Comparison of ENCODE assay signal across 8 mouse cellular contexts in genomic region chr5:104046256-104047199, GRCm38 (mm10). TPM values are rescaled to one million over a fixed set of nuclear protein-coding genes. Genes with fewer than 3 reads are reported as not detected.
DNase-seq lines count a peak whose midpoint lies in the region; ATAC-seq and TF ChIP-seq lines count a peak whose summit lies in the region.

Gene Nudt9, plus strand, starts transcription at chr5:104046306.

- peak within 1 kb of the TSS; percentile 65 for H3K27ac ChIP-seq in ES-Bruce4 (ENCODE audit: insufficient read depth, low read length)
- peak within 1 kb of the TSS; percentile 48 for H3K27ac ChIP-seq in forebrain, embryonic 13.5 days
- peak within 1 kb of the TSS; percentile 92 for H3K27ac ChIP-seq in liver, postnatal 0 days (ENCODE audit: low read depth)
- H3K27ac ChIP-seq in neural tube, embryonic 14.5 days (ENCODE audit: low read depth, low read length): peak within 1 kb of the TSS; percentile 74

- peak within 1 kb of the TSS; percentile 93 for H3K4me3 ChIP-seq in ES-Bruce4 (ENCODE audit: low read depth, low read length)
- peak within 1 kb of the TSS; percentile 70 for H3K4me3 ChIP-seq in forebrain, embryonic 13.5 days
- H3K4me3 ChIP-seq in liver, postnatal 0 days (ENCODE audit: low read depth, low read length): peak within 1 kb of the TSS; percentile 81
- peak within 1 kb of the TSS; percentile 58 for H3K4me3 ChIP-seq in neural tube, embryonic 14.5 days (ENCODE audit: low read depth, low read length)

- no peaks in the 10 kb centered on the region for H3K4me1 ChIP-seq in ES-Bruce4 (ENCODE audit: control insufficient read depth, insufficient read depth, low read length)
- peaks cover 17% of the 10 kb centered on the region for H3K4me1 ChIP-seq in forebrain, embryonic 13.5 days
- H3K4me1 ChIP-seq in liver, postnatal 0 days (ENCODE audit: insufficient read depth): peaks cover 15% of the 10 kb centered on the region
- 0 out of 2 replicates have a peak, but pooled peaks cover 8% of the 10 kb centered on the region for H3K4me1 ChIP-seq in neural tube, embryonic 14.5 days (ENCODE audit: control insufficient read depth, insufficient read depth, low read length)

- no peak for TF ChIP-seq POLR2A in ES-Bruce4 (IDR thresholded peaks at IDR 0.05; ENCODE audit: insufficient read depth, low read length)

- no peaks in the 10 kb centered on the region for H3K9me3 ChIP-seq in ES-Bruce4 (replicated peaks; ENCODE audit: control insufficient read depth, insufficient read depth, low read length, poor library complexity, severe bottlenecking)
- H3K9me3 ChIP-seq in forebrain, embryonic 13.5 days (replicated peaks): no peaks in the 10 kb centered on the region
- no peaks in the 10 kb centered on the region for H3K9me3 ChIP-seq in liver, postnatal 0 days (ENCODE audit: low read length)
- H3K9me3 ChIP-seq in neural tube, embryonic 14.5 days (ENCODE audit: control insufficient read depth, low read length): no peaks in the 10 kb centered on the region

- H3K36me3 ChIP-seq in ES-Bruce4 (ENCODE audit: control insufficient read depth, insufficient read depth, low read length, poor library complexity, severe bottlenecking): no peaks in the 10 kb centered on the region
- H3K36me3 ChIP-seq in forebrain, embryonic 13.5 days (ENCODE audit: poor library complexity, severe bottlenecking): peaks cover 11% of the 10 kb centered on the region
- H3K36me3 ChIP-seq in liver, postnatal 0 days (replicated peaks; ENCODE audit: insufficient read depth, low read length): peaks cover 10% of the 10 kb centered on the region
- H3K36me3 ChIP-seq in neural tube, embryonic 14.5 days (ENCODE audit: control insufficient read depth, insufficient read depth, low read length): 0 out of 2 replicates have a peak, but pooled peaks cover 5% of the 10 kb centered on the region

- peak; percentile 95 for ATAC-seq in cerebellum, adult (ENCODE audit: insufficient number of reproducible peaks, low FRiP score, low TSS enrichment)
- ATAC-seq in forebrain, embryonic 13.5 days: peak; percentile 99
- peak; percentile 96 for ATAC-seq in liver, postnatal 0 days
- ATAC-seq in neural tube, embryonic 14.5 days (ENCODE audit: low read depth): peak; percentile 99

- intact Hi-C loops in heart, postnatal 10 days (cut with DNase I): loop anchor here (2.0 kb wide), 1 partner anchor 26 kb away; the partner anchor contains the start of gene Hsd17b11

- TF ChIP-seq EP300 in ES-Bruce4 (IDR thresholded peaks at IDR 0.05; ENCODE audit: insufficient read depth, low read depth, low read length): peak; percentile 7; the same call in 1 of the 2 replicates
- peak; percentile 45; the same call in 1 of the 2 replicates for TF ChIP-seq EP300 in liver, postnatal 0 days (IDR thresholded peaks at IDR 0.05; ENCODE audit: low read depth)

- WGBS in forebrain, embryonic 13.5 days: 6% methylated on average over 82 of the region's 90 CpGs
- 4% methylated on average over 90 of the region's 90 CpGs for WGBS in large intestine, adult 2 months
- 5% methylated on average over 77 of the region's 90 CpGs for WGBS in liver, postnatal 0 days (ENCODE audit: insufficient replicate concordance)
- WGBS in neural tube, embryonic 14.5 days: 5% methylated on average over 80 of the region's 90 CpGs

- H3K9ac ChIP-seq in ES-Bruce4 (ENCODE audit: low read depth, poor library complexity, severe bottlenecking): peak within 1 kb of the TSS; percentile 63
- H3K9ac ChIP-seq in forebrain, embryonic 13.5 days: peak within 1 kb of the TSS; percentile 81
- peak within 1 kb of the TSS; percentile 93 for H3K9ac ChIP-seq in liver, postnatal 0 days (replicated peaks)
- H3K9ac ChIP-seq in neural tube, embryonic 14.5 days (replicated peaks; ENCODE audit: low read depth, low read length): peak within 1 kb of the TSS; percentile 68

- peak; percentile 99 for DNase-seq in heart, postnatal 10 days
- peak; percentile 92 for DNase-seq in large intestine, adult 2 months (ENCODE audit: low read depth, low spot score)
- peak; percentile 97 for DNase-seq in liver, postnatal 0 days
- DNase-seq in testis, postnatal 10 days (ENCODE audit: low spot score): peak; percentile 99

- no peak for TF ChIP-seq CTCF in ES-Bruce4 (IDR thresholded peaks at IDR 0.05; ENCODE audit: low read depth, low read length)
- 0 out of 2 replicates have a peak, but pooled peaks have one; percentile 14 for TF ChIP-seq CTCF in liver, postnatal 0 days (IDR thresholded peaks at IDR 0.05; ENCODE audit: low read depth)

- H3K27me3 ChIP-seq in ES-Bruce4 (ENCODE audit: control insufficient read depth, insufficient read depth, low read length, poor library complexity, severe bottlenecking): no peaks in the 10 kb centered on the region
- H3K27me3 ChIP-seq in forebrain, embryonic 13.5 days: no peaks in the 10 kb centered on the region
- H3K27me3 ChIP-seq in liver, postnatal 0 days (ENCODE audit: insufficient read depth, low read length): no peaks in the 10 kb centered on the region
- no peaks in the 10 kb centered on the region for H3K27me3 ChIP-seq in neural tube, embryonic 14.5 days (ENCODE audit: control insufficient read depth, insufficient read depth, low read length)

- H3K4me2 ChIP-seq in forebrain, embryonic 13.5 days: peak within 1 kb of the TSS; percentile 57
- peak within 1 kb of the TSS; percentile 76 for H3K4me2 ChIP-seq in liver, postnatal 0 days (ENCODE audit: low read depth, low read length)
- peak within 1 kb of the TSS; percentile 47 for H3K4me2 ChIP-seq in neural tube, embryonic 14.5 days (ENCODE audit: low read depth, low read length)

RNA-seq across cellular contexts. Expression of gene Nudt9, which starts in this region (rescaled TPM):
- polyA plus RNA-seq in ES-Bruce4 (2011; ENCODE audit: insufficient read depth, insufficient read length, low read depth, missing spikeins): 32.0 and 34.2 TPM in 2 replicates
- polyA plus RNA-seq in forebrain, embryonic 13.5 days (2015; fragmentation: Nextera tagmentation; extraction: Ambion mirVana): 50.9 and 53.3 TPM in 2 replicates
- 10 to 100 TPM; 45.8 to 46.6 TPM for total RNA-seq in heart, postnatal 10 days (2021)
- 32.3 and 35.9 TPM in 2 replicates for polyA plus RNA-seq in large intestine, adult 2 months (2012; rRNA removed)
- 48.5 and 48.7 TPM in 2 replicates for polyA plus RNA-seq in liver, postnatal 0 days (2015; fragmentation: Nextera tagmentation; extraction: Ambion mirVana)
- polyA plus RNA-seq in neural tube, embryonic 14.5 days (2014; fragmentation: Nextera tagmentation; extraction: Ambion mirVana): 66.1 and 72.1 TPM in 2 replicates

Comparison
In these comparisons a context has a peak if more than half of its experiments do, and no peak if none do; other contexts are left out.
1. Peak in every context shown above with its lines: DNase-seq, ATAC-seq, H3K4me3 ChIP-seq and H3K27ac ChIP-seq.